Mouse (Mus musculus) thymus, adult 2 months (tissue): ENCODE results near the gene Ncoa7.

Source experiments
- CTCF ChIP-seq: fragments of 200-500 bp; IDR thresholded peaks from 2 replicates; pipeline ENCODE4 v1.5.1; 2012; ENCODE audit warnings: mild to moderate bottlenecking, control low read depth, low read length, moderate library complexity, borderline replicate concordance; ENCODE audit not compliant: control insufficient read depth, poor library complexity, insufficient read depth; ENCODE audit errors: extremely low read depth
- POLR2A ChIP-seq: fragments of 200-500 bp; IDR thresholded peaks from 2 replicates; pipeline ENCODE4 v1.6.1; 2012; ENCODE audit warnings: mild to moderate bottlenecking, low read length, control low read depth, moderate library complexity; ENCODE audit not compliant: control insufficient read depth, poor library complexity, insufficient read depth; ENCODE audit errors: extremely low read depth

- TF ChIP-seq POLR2A, result no peak
- TF ChIP-seq CTCF, result no peak
Measured at GRCm38 (mm10) chr10:30796469-30797261, 6.5 kb downstream of the Ncoa7 start.
